Mouse (Mus musculus) frontal cortex, postnatal 36 days (tissue): ENCODE data around the gene Ddx55.
"Not testable (repeated sequence)": the region's sequence is repeated elsewhere in the genome, so short reads cannot be mapped to it uniquely, and the experiment has no call there.

Experiments used
- DNase-seq, 2 experiments: peaks; one replicate each; pipeline ENCODE4 v3.0.0; 2022; ENCODE audit warnings: low spot score in 2 of 2

The Ddx55 gene

DNA sequence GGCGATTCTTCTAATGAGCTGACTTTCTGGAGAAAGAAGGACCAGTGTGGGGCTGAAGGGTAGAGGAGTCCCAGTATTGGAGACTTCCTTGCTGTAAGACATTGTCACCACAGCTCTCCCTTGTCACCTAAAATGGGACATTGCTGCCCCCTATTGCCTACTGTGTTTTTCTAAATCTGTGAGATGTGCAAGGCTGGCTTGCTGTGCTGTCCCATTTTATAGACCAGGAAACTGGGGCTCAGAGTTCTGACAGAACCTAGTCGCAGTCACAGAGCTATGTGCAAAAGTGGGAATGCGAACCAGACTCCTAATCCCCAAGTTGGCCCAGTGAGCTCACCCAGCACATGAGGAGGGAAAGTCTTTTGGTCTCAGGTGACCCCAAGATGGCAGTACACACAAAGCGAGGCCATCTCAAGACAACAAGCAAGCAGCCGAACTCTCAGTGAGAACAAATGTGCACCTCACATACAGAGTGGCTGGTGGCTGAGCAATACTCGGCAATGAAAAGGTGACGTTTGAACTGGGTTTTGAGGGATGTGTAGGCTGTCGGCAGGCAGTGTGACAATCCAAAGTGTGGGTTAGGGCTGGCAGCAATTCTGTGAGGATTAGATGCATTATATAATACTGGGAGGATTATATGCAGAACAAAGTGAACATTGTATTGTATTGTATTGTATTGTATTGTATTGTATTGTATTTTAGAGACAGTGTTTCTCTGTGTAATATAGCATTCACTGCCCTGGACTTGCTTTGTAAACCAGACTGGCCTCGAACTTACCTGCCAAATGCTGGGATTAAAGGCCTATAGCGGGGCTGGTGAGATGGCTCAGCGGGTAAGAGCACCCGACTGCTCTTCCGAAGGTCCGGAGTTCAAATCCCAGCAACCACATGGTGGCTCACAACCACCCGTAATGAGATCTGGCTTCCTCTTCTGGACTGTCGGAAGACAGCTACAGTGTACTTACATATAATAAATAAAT, 13.6 kb upstream of the Ddx55 start:
- DNase-seq: peak; percentile 66 to 78

DNA sequence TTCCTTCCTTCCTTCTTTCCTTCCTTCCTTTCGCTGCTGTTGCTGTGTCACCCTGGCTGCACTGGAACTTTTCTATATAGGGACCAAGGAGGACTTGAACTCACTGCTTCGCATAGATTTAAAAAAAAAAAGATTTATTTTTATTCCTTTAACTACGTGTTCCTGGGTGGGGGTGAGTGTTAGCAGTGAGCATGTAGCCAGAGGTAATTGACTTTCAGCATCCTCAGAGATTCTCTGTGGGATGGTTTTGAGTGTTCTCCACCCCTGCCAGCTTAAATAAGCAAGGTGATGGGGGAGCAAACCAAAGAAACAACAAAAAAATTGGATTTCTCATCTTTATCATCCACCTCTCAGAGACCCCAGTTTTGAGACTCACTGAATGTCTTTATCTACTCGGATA, 12.8 kb upstream of the Ddx55 start:
- DNase-seq: no peak

- peak; percentile 97 to 98 for DNase-seq
These were observed 12.3 kb upstream of the Ddx55 start, which contains the start of gene Tmed2 for GRCm38 (mm10) chr5:124540383-124540786. Gene Tmed2 (plus strand): TSS chr5:124540695.

DNA sequence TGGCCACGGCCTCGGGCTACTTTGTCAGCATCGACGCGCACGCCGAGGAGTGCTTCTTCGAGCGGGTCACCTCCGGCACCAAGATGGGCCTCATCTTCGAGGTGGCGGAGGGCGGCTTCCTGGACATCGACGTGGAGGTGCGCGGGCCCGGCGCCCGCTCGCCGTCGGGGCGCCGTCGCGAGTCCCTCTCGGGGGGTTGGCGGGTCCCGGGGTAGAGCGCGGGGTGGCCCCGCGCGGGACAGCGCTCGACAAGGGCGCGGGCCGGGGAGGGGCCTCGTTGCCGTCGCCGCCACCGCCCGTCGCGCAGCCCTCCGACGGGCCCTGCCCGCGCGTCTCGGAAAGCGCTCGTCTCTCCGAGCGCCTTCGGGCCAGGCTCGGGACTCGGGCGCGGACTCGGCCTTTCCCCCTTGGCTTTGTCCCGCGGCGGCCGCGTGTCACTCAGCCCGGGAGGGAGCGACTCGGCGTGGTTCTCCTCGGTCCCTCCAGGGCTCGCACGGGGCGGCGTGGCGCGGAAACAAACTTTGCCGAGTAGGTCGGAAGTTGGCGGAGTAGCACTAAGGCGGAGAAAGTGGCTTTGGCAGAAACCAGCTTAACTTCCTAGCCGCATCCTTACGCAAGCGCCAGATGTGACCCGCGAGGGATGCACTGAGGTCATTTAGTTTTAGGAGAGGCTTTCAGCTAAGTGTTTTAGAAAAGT, 11.6 kb upstream of the Ddx55 start:
- no peak for DNase-seq

DNA sequence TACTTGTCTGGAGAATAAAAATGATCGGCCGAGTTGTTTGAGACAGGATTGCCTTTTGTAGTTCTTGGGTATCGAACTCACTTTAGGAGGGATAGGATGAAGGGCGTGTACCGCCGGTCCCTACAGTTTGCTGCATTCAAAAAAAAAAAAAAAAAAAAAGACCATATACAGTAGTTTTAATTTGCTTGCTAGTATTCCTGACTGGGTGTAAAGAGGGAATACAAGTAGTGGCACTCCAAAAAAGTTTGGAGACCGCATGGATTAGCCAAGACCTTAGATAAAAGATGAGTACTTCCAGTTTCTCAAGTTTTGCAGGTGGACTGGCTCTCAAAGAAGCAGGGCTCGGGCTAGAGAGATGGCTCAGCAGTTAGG, 11.1 kb upstream of the Ddx55 start:
- DNase-seq: no peak

DNA sequence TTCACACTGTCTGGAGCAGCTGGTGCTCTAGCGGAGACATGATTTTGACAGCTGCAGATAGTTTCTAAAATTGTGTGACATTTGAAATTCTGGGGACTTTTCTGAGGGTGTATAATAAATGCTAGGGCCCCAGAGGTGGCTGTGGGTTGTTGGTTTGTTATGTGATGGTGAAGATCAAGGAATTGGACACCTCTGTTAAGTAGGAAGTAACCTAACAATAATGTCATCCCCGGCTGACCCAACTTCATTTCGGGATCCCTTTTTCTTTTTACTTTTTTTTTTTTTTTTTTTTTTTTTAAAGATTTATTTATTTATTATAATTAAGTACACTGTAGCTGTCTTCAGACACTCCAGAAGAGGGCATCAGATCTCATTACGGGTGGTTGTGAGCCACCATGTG, 1.9 kb upstream of the Ddx55 start:
- not testable (repeated sequence) for DNase-seq

DNA sequence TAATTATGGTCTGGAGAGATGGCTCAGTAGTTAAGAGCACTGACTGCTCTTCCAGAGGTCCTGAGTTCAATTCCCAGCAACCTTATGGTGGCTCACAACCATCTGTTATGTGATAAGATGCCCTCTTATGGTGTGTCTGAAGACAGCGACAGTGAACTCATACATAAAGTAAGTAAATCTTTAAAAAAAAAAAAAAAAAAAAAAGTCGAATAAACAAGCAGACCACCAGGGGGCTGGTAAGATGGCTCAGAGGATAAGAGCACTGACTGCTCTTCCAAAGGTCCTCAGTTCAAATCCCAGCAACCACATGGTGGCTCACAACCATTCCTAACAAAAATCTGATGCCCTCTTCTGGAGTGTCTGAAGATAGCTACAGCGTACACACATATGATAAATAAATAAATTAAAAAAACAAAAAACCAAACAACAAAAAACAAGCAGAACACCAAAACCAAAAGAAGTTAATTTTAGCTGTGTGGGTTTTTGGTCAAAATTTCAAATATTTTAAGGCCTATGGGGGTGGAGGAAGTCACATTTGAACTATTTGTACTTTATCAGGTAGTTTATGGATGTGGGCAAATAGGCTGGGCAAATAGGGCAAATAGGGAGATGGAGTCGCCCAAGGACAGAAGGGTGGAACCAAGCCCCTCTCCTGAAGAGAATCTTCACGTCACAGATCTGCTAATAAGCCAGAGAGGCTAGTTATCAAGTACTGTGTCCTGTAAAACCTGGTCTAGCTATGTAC, 1.1 kb upstream of the Ddx55 start:
- DNase-seq: not testable (repeated sequence)

DNA sequence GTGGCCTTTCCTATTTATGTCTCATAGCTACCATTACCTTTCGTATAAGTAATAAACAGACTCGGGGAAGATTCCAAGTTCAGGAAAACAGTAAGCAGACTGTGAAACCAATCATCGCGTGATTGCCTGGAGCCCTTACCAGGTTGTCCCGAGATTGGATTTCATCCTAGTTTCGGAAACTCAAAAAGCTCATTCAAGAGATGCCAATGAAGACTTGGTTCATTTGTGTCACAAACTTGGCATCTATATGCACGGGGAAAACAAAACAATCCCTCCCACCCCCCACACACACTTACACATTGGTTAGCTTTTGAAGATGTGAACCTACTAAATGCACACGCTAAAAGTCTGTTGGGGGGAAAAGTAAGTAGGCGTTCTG, 581 bp upstream of the Ddx55 start:
- no peak for DNase-seq

DNA sequence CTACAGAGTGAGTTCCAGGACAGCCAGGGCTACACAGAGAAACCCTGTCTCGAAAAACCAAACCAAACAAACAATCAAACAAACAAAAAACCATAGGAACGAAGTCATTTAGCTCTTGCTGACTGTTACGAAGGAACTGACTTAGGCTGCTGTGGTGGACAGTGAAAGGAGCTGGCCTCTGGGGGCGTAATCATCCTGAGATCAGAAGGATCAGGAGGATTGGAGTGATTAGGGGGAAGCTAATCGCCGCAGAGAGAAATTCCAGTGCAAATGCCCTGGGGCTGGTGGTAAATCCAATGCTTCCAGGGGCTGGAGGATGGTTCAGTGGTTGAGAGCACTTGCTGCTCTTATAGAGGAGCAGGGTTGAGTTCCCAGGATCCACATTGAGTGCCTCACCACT, 943 bp downstream of the Ddx55 start:
- no peak for DNase-seq

- no peak for DNase-seq
These were observed 2.5 kb downstream of the Ddx55 start for GRCm38 (mm10) chr5:124555145-124555544.

- DNase-seq: peak; percentile 58 to 70
These were observed 18.4 kb downstream of the Ddx55 start for GRCm38 (mm10) chr5:124571068-124571467.

DNA sequence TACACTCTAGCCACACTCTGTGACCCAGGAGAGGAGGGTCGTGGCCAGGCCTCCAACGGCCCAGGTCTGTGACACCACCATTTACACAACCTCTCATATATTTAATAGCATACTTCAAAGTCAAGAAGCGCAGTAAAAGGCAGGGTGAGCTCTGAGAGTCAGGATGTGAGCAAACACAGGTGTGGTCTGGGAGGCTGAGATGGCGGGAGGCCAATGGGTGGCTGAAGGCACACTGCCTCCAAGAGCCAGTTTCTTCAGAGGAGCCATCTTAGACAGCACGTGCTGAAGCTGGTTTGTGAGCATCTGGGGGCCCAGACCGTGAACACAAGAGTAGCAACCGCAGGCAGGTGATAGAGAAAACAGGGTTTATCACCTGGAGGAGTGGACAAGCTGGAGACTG, 22.8 kb downstream of the Ddx55 start:
- DNase-seq: no peak

DNA sequence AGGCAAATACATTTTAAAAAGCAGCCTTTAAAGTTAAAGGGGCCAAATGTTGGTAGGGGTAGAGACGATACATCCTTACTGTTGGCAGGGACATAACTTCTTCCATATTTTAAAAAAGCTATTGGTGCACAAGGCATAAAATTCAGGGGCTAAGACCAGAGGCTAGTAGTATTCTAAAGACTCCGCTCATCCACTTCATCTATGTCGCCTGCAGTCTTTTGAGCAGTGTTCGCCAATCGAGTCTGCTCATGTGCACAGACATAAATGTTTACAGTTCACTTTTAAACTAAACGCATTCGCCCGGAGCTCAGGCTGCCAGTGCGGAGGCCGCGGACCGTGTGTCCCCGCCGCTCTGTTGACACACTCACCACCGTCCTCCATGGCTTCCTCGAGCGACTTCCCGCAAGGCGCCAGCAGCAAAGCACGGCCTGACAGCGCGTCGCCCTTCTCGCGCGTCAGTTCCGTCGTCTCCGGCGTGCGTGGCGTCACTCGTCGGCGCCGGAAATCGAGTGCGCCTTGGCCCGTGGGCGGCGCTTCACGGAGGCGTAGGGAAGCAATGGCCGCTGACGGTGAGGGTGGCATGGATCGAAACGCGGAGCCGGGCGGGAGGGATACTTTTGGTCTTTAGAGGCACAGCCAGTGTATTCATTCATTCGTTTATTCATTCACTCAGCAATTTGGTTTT, 26.1 kb downstream of the Ddx55 start, which contains the start of the genes Eif2b1 and Gtf2h3:
Eif2b1 (minus strand) TSS at position 499 of the 685 bp plus-strand sequence.
Gtf2h3 (plus strand) TSS at position 508 of the 685 bp plus-strand sequence.
- DNase-seq: peak; percentile 92 to 96

DNA sequence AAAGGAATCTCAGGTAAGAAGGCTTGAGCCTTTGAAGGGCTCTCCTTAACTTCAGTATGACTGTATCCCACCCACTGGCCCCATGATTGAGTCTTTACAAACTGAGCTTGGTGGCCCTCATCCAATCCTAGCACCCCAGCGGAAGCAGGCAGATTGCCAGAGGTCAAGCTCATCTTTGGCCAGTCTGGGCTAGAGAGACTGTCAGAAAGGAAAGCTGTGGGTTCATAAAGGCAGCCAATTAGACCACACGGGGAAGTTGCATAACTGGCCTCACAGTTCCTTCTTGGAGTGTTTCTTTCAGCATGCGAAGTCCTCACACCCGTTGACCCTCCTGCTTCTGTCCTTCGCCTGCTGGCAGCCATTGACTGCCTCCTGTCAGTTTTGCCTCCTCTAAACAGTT, 29.9 kb downstream of the Ddx55 start:
- no peak for DNase-seq

DNA sequence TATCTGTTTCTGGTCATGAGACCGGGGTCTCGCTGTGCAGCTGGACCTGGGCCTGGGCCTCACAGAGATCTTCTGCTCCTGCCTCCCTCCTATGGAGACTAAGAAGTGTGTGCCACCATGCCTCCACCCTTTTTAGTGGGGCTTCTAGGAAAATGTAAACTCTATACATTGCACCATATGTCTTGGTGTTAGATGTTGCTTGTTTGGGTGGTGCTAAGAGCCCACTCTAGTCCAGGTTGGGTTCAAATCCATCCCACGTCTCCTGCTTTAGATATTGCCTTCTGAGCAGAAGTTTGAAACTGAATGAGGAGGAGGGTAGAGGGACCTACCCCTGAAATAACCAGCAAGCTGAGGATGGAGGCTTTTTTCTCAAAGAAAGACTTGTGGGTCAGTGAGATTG, 40.1 kb downstream of the Ddx55 start:
- peak in 1 of 2 experiments; percentile 16 for DNase-seq

DNA sequence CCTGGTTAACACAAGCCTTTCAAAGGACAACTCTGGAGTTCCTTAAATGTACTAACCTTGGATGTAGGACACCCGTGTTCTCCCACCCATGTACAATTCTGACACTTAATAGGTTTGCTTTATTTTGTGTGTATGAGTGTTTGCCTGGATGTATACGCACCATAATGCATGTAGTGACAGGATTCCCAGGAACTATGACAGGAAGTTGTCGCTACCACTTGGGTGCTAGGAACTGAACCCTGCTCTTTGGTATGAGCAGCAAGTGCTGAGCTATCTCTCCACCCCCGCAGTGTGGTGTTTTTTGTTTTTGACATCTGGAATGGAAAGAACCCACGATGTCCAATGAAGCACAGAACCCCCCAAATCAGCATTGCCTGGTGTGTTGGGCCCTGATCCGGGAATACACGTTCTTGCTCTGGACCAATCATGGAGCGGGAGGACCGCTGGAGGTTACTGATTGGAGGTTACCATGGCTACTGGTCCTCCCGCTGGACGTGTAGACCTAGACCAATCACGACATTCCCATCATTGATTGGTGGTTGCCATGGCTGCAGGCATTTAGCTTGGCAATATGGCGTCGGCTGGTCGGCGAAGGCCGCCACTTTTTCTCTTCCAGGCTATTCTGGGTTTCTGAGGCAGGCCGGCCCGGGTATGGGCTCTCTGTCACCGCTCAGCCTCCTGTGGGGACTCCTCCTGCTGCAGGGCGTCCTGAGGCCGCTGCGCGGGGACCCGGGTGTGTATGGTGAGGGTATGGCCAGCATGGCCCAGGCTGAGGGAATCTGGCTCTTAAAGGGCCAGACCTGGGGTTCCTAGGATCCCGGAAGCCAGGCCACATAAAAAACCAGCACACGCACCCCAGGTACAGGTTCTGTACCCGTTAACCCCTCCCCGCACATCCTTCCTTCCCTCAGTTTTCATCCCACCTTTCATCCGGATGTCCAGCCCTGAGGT, 45.8 kb downstream of the Ddx55 start:
- DNase-seq: peak; percentile 92 to 96

- not testable (repeated sequence) for DNase-seq
These were observed 47.1 kb downstream of the Ddx55 start for GRCm38 (mm10) chr5:124599726-124600125.

DNA sequence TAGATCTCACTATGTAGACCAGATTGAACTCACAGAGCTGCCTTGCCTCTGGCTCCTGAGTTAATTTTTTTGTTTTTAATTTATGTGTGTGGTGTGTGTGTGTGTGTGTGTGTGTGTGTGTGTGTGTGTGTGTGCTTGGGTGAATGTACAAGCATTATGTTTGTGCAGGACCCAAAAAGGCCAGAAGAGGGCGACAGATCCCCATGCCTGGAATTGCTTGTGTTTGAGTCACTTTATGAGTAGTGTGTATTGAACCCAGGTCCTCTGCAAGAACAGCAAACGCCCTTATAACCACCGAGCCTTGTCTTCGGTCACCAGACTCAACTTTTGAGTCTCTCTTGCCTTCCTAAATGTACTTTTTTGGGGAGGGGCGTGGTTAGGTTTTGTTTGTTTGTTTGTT, 49.7 kb downstream of the Ddx55 start:
- DNase-seq: peak; percentile 50 to 56

- no peak for DNase-seq
These were observed 51.6 kb downstream of the Ddx55 start for GRCm38 (mm10) chr5:124604296-124604695.

DNA sequence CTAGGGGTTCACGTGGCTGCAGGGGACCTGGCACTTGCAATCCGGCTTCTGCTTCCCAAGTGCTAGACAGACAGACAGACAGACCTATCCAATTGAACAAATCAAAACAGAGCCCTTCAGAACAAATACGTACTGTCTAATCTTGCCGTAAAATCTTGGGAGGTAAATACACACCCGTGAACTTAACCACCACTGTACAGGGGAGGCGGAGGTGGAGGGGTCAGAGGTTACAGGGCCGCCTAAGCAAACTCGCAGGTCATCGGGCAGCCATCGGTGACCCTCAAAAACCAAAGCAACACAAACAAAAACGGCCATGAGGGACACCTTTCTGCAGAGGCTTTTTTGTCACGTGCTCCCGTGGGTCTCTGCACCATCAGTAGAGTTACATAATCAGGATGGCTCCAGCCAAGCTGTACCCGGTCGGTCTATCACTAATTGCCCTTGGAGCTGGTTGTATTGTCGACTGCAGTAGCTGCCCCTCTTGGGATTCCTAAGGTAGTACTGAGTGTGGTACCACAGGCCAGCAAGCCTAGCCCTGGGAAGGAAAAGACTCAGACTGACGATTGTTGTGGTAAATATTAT, 52.5 kb downstream of the Ddx55 start:
- DNase-seq: no peak
